Mouse (Mus musculus) embryonic facial prominence, embryonic 15.5 days (tissue): ENCODE data around the gene Olfr1042. TPM values are rescaled to one million over a fixed set of nuclear protein-coding genes. Genes with fewer than 3 reads are reported as not detected.

Experiments used
- polyA plus RNA-seq: library from polyadenylated mRNA; unstranded; fragments of >200 nt; fragmentation: Nextera tagmentation; extraction: Ambion mirVana; gene quantifications from 2 replicates; pipeline ENCODE4 v1.2.1, GENCODE M21; 2015

The Olfr1042 gene
- polyA plus RNA-seq, 1 experiment from 2014 or later: not detected

Other genes starting within 250 kb of the Olfr1042 start
- gene Olfr1025-ps1, start 246.6 kb downstream of the Olfr1042 start, polyA plus RNA-seq: 0.59 and 0.84 TPM in 2 replicates
- gene Olfr1026, start 240.3 kb downstream of the Olfr1042 start, polyA plus RNA-seq: 0.38 and 0.69 TPM in 2 replicates
- 0.09 and 0.17 TPM in 2 replicates for gene Olfr1028, start 211.4 kb downstream of the Olfr1042 start, polyA plus RNA-seq
- gene Olfr1029, start 187.9 kb downstream of the Olfr1042 start, polyA plus RNA-seq: 0.08 and 0.17 TPM in 2 replicates
- 0.11 and 0.12 TPM in 2 replicates for gene Olfr1030, start 182.6 kb downstream of the Olfr1042 start, polyA plus RNA-seq
- gene Olfr1031, start 171.5 kb downstream of the Olfr1042 start, polyA plus RNA-seq: 0.37 and 0.39 TPM in 2 replicates
- 0.27 TPM in 1 of 2 replicates, not detected in the other for gene Olfr1032, start 156.3 kb downstream of the Olfr1042 start, polyA plus RNA-seq
- 0.14 and 0.79 TPM in 2 replicates for gene Olfr1033, start 141.2 kb downstream of the Olfr1042 start, polyA plus RNA-seq
- 0.04 and 0.09 TPM in 2 replicates for gene Olfr1034, start 116.0 kb downstream of the Olfr1042 start, polyA plus RNA-seq
- not detected in 2 replicates for gene Olfr1036, start 87.8 kb downstream of the Olfr1042 start, polyA plus RNA-seq
- 0.14 TPM in 1 of 2 replicates, not detected in the other for gene Olfr1037, start 74.5 kb downstream of the Olfr1042 start, polyA plus RNA-seq
- 0.05 TPM in 1 of 2 replicates, not detected in the other for gene Olfr1039, start 25.9 kb downstream of the Olfr1042 start, polyA plus RNA-seq
- not detected in 2 replicates for gene Olfr1040, start 15.1 kb downstream of the Olfr1042 start, polyA plus RNA-seq
- gene Olfr1043, start 5.7 kb upstream of the Olfr1042 start, polyA plus RNA-seq: not detected in 2 replicates
- 0.24 TPM in 2 replicates for gene Olfr1044, start 16.0 kb upstream of the Olfr1042 start, polyA plus RNA-seq
- gene Olfr52, start 23.8 kb upstream of the Olfr1042 start, polyA plus RNA-seq: 0.20 TPM in 1 of 2 replicates, not detected in the other
- gene Olfr1045, start 41.2 kb upstream of the Olfr1042 start, polyA plus RNA-seq: 0.09 TPM in 1 of 2 replicates, not detected in the other
- gene Olfr1046, start 57.5 kb upstream of the Olfr1042 start, polyA plus RNA-seq: 0.12 and 0.52 TPM in 2 replicates
- gene Olfr1047, start 69.6 kb upstream of the Olfr1042 start, polyA plus RNA-seq: 0.24 and 0.56 TPM in 2 replicates
- gene Olfr1048, start 78.5 kb upstream of the Olfr1042 start, polyA plus RNA-seq: 0.20 TPM in 1 of 2 replicates, not detected in the other
- not detected in 2 replicates for gene Olfr1049, start 96.5 kb upstream of the Olfr1042 start, polyA plus RNA-seq
- not detected in 2 replicates for gene Olfr1051, start 117.2 kb upstream of the Olfr1042 start, polyA plus RNA-seq
- 0.12 and 0.23 TPM in 2 replicates for gene Olfr1052, start 130.6 kb upstream of the Olfr1042 start, polyA plus RNA-seq
- not detected in 2 replicates for gene Olfr1053, start 153.4 kb upstream of the Olfr1042 start, polyA plus RNA-seq
- gene Olfr1054, start 173.6 kb upstream of the Olfr1042 start, polyA plus RNA-seq: 0.29 and 0.38 TPM in 2 replicates
- gene Olfr1055, start 188.4 kb upstream of the Olfr1042 start, polyA plus RNA-seq: not detected in 2 replicates
- gene Olfr1056, start 200.6 kb upstream of the Olfr1042 start, polyA plus RNA-seq: 0.44 TPM in 1 of 2 replicates, not detected in the other
- 0.05 TPM in 1 of 2 replicates, not detected in the other for gene Olfr1057, start 216.6 kb upstream of the Olfr1042 start, polyA plus RNA-seq
- 0.22 and 0.98 TPM in 2 replicates for gene Olfr1058, start 226.7 kb upstream of the Olfr1042 start, polyA plus RNA-seq